Mouse (Mus musculus): ENCODE measurements around the gene Cers1. TPM values are rescaled to one million over a fixed set of nuclear protein-coding genes. Genes with fewer than 3 reads are reported as not detected.

Cers1 gene
- total and polyA plus RNA-seq, 3 experiments: 5.0 to 7.7 TPM; not detected in 1

DNA sequence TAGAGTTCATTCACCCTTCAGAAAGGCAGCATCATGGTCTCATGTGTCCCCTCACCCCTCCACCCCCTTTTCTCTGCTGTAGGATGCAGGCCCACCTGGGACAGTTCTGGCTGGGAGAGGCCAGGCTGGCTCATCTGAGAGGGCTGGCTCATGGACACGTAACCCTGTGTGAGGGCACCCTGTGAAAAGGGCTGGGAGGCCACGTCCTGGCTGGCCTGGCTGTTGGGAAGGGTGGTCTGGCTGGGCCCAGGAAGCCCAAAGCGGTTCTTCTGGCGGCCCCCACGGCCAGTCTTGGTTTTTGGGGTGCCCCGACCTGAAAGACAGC is 17.3 kb downstream of the Cers1 start:
- no peak for DNase-seq (ENCODE audit: low read depth, low spot score)
- Histone ChIP-seq H3K36me3 (ENCODE audit: control insufficient read depth in 1 of 2, insufficient read depth in 2 of 2, low read length in 2 of 2) (peaks cover 10 to 17% of the 10 kb centered on the region in 2 experiments), H3K4me1 (ENCODE audit: control insufficient read depth in 1 of 2, insufficient read depth in 2 of 2, low read length in 2 of 2) (peaks cover 13% of the 10 kb centered on the region in 2 experiments), H3K4me3 (ENCODE audit: control insufficient read depth in 1 of 2, insufficient read depth in 1 of 2, low read depth in 2 of 2, low read length in 2 of 2) (no peak overlapping the region), H3K9ac (ENCODE audit: control insufficient read depth, low read depth, low read length, poor library complexity, severe bottlenecking) (no peak overlapping the region), H3K9me3 (replicated peaks; ENCODE audit: insufficient read depth, low read length) (no peaks in the 10 kb centered on the region), H3K27ac (ENCODE audit: control insufficient read depth, low read depth, low read length) (no peak overlapping the region), H3K27me3 (ENCODE audit: control insufficient read depth in 1 of 2, insufficient read depth in 2 of 2, low read length in 2 of 2) (no peaks in the 10 kb centered on the region), H3K79me2 (ENCODE audit: control insufficient read depth, insufficient read depth, low read length, poor library complexity) (no peaks in the 10 kb centered on the region)
- TF ChIP-seq ETS1 (IDR thresholded peaks at IDR 0.05; ENCODE audit: low read depth, low read length) (no peak), JUND (IDR thresholded peaks at IDR 0.05; ENCODE audit: low read depth, low read length) (no peak), CHD2 (IDR thresholded peaks at IDR 0.05; ENCODE audit: low read length) (no peak), ZKSCAN1 (IDR thresholded peaks at IDR 0.05; ENCODE audit: low read depth, low read length) (no peak), E2F4 (IDR thresholded peaks at IDR 0.05; ENCODE audit: borderline replicate concordance, low read depth, low read length) (no peak), MAFK (IDR thresholded peaks at IDR 0.05; ENCODE audit: borderline replicate concordance, low read depth, low read length) (no peak), MAZ (IDR thresholded peaks at IDR 0.05; ENCODE audit: low read depth, low read length) (no peak), POLR2A (IDR thresholded peaks at IDR 0.05; ENCODE audit: control insufficient read depth in 1 of 2, insufficient read depth in 1 of 2, low read depth in 1 of 2, low read length in 2 of 2, poor library complexity in 1 of 2) (no peak), KAT2A (conservative IDR thresholded peaks at IDR 0.05; ENCODE audit: low read depth, low read length) (no peak), UBTF (IDR thresholded peaks at IDR 0.05; ENCODE audit: borderline replicate concordance, insufficient read depth, low read depth, low read length) (no peak), MEF2A (IDR thresholded peaks at IDR 0.05; ENCODE audit: extremely low read depth, insufficient replicate concordance, low read depth, low read length, poor library complexity, severe bottlenecking) (no peak), ZC3H11A (IDR thresholded peaks at IDR 0.05; ENCODE audit: low read depth, low read length) (no peak), MYB (IDR thresholded peaks at IDR 0.05; ENCODE audit: low read depth, low read length) (no peak), GABPA (IDR thresholded peaks at IDR 0.05; ENCODE audit: low read depth, low read length) (no peak), RAD21 (IDR thresholded peaks at IDR 0.05; ENCODE audit: low read depth, low read length) (no peak), TAL1 (IDR thresholded peaks at IDR 0.05; ENCODE audit: low read length) (no peak), POLR2AphosphoS5 (IDR thresholded peaks at IDR 0.05; ENCODE audit: borderline replicate concordance, low read depth, low read length) (no peak), HCFC1 (IDR thresholded peaks at IDR 0.05; ENCODE audit: low read depth, low read length) (no peak), ZNF384 (IDR thresholded peaks at IDR 0.05; ENCODE audit: low read depth, low read length) (no peak), CTCF (IDR thresholded peaks at IDR 0.05 in 2 of 3, conservative IDR thresholded peaks at IDR 0.05 in 1 of 3; ENCODE audit: control insufficient read depth in 1 of 3, insufficient read depth in 1 of 3, low read depth in 2 of 3, low read length in 3 of 3, poor library complexity in 1 of 3, severe bottlenecking in 1 of 3) (no peak)

DNA sequence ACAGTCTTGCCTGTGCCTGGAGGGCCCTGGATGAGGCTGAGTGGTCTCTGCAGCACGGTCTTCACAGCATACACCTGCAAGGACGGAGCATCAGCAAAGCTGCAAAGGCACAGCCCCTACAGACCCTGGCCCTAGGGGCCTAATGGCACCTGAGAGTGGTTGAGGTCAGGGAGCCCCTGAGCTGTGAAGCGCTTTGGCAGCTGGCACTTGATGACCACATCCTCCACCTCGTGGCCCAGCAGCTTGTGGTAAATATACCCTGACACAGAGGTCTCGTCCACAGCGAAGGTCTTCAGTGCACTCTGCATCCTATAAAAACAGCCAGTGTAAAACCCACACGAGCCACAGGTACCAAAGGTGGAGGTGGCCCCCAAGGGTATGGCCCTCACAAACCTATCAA is 23.4 kb downstream of the Cers1 start:
- H3K27me3 ChIP-seq (ENCODE audit: control insufficient read depth in 1 of 2, insufficient read depth in 2 of 2, low read length in 2 of 2): no peaks in the 10 kb centered on the region
- no peaks in the 10 kb centered on the region for H3K9me3 ChIP-seq (replicated peaks; ENCODE audit: insufficient read depth, low read length)
- TF ChIP-seq BHLHE40 (IDR thresholded peaks at IDR 0.05; ENCODE audit: borderline replicate concordance, low read depth, low read length) (no peak), USF1 (IDR thresholded peaks at IDR 0.05; ENCODE audit: low read depth, low read length) (no peak), POLR2AphosphoS2 (IDR thresholded peaks at IDR 0.05; ENCODE audit: low read length) (no peak), POLR2A (IDR thresholded peaks at IDR 0.05; ENCODE audit: control insufficient read depth in 1 of 2, insufficient read depth in 1 of 2, low read depth in 1 of 2, low read length in 2 of 2, poor library complexity in 1 of 2) (no peak), MXI1 (IDR thresholded peaks at IDR 0.05; ENCODE audit: low read depth, low read length) (no peak), MEF2A (IDR thresholded peaks at IDR 0.05; ENCODE audit: extremely low read depth, insufficient replicate concordance, low read depth, low read length, poor library complexity, severe bottlenecking) (no peak), MAZ (IDR thresholded peaks at IDR 0.05; ENCODE audit: low read depth, low read length) (no peak), GATA1 (IDR thresholded peaks at IDR 0.05; ENCODE audit: low read depth, low read length) (no peak), GABPA (IDR thresholded peaks at IDR 0.05; ENCODE audit: low read depth, low read length) (no peak), EP300 (IDR thresholded peaks at IDR 0.05; ENCODE audit: low read depth in 1 of 2, low read length in 2 of 2) (no peak), MYB (IDR thresholded peaks at IDR 0.05; ENCODE audit: low read depth, low read length) (no peak), CHD2 (IDR thresholded peaks at IDR 0.05; ENCODE audit: low read length) (no peak), E2F4 (IDR thresholded peaks at IDR 0.05; ENCODE audit: borderline replicate concordance, low read depth, low read length) (no peak), ZNF384 (IDR thresholded peaks at IDR 0.05; ENCODE audit: low read depth, low read length) (no peak), SIN3A (IDR thresholded peaks at IDR 0.05; ENCODE audit: low read length) (no peak), JUND (IDR thresholded peaks at IDR 0.05; ENCODE audit: low read depth, low read length) (no peak), TCF12 (IDR thresholded peaks at IDR 0.05; ENCODE audit: low read depth, low read length) (no peak), CHD1 (IDR thresholded peaks at IDR 0.05; ENCODE audit: low read depth, low read length) (no peak), RAD21 (IDR thresholded peaks at IDR 0.05; ENCODE audit: low read depth, low read length) (no peak)
- H3K27ac ChIP-seq (ENCODE audit: control insufficient read depth, low read depth, low read length): no peak overlapping the region
- DNase-seq (ENCODE audit: low read depth, low spot score): no peak
- H3K9ac ChIP-seq (ENCODE audit: control insufficient read depth, low read depth, low read length, poor library complexity, severe bottlenecking): no peak overlapping the region
- no peaks in the 10 kb centered on the region for H3K4me1 ChIP-seq (ENCODE audit: control insufficient read depth in 1 of 2, insufficient read depth in 2 of 2, low read length in 2 of 2)
- H3K79me2 ChIP-seq (ENCODE audit: control insufficient read depth, insufficient read depth, low read length, poor library complexity): peaks cover 6% of the 10 kb centered on the region
- H3K36me3 ChIP-seq (ENCODE audit: control insufficient read depth in 1 of 2, insufficient read depth in 2 of 2, low read length in 2 of 2): peaks cover 0 to 32% of the 10 kb centered on the region in 2 experiments; a peak in 2 of 4 replicates
- H3K4me3 ChIP-seq (ENCODE audit: control insufficient read depth in 1 of 2, insufficient read depth in 1 of 2, low read depth in 2 of 2, low read length in 2 of 2): no peak overlapping the region

Measured in MEL (cell line).